Mouse (Mus musculus): ENCODE results near the gene Map3k13.

DNA sequence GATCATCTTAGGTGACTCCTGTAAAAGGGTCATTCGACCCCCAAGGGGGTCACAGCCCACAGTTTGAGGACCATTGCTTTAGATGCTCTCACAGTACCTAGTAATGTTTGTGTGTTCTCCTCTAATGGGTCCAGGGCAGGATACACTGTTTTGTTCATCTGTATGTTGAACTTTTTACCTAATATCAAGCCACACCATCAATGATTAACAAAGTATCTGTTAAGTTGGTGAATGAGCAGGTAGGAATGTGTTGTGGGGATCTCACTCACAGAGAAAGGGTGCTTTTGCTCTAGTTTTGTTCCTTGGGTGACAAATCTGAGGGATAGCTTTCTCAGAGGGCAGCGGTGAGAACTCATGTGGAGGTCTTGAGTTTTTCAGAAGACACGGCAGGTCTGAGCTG, 73.6 kb downstream of the Map3k13 start:
- TF ChIP-seq CTCF (IDR thresholded peaks at IDR 0.05; ENCODE audit: control insufficient read depth, insufficient read depth, insufficient read length) = no peak
- TF ChIP-seq MAX (IDR thresholded peaks at IDR 0.05) = no peak
- no peak for TF ChIP-seq CEBPB (IDR thresholded peaks at IDR 0.05; ENCODE audit: low read depth)
